Mouse (Mus musculus) right cerebral cortex, adult 2 months (tissue): ENCODE measurements around the gene Cfap43.

Experiments used
- DNase-seq, 2 experiments: peaks; one replicate each; pipeline ENCODE4 v3.0.0; 2021 to 2022; ENCODE audit warnings: low spot score in 2 of 2

Cfap43 gene

GRCm38 (mm10) chr19:47885886-47886285 is 33.2 kb downstream of the Cfap43 start:
- no peak for DNase-seq

GRCm38 (mm10) chr19:47885191-47885743 is 33.8 kb downstream of the Cfap43 start:
- no peak for DNase-seq

- DNase-seq, result no peak
Observed at GRCm38 (mm10) chr19:47884296-47885085, 34.6 kb downstream of the Cfap43 start.

GRCm38 (mm10) chr19:47882882-47883254 is 36.2 kb downstream of the Cfap43 start:
- no peak for DNase-seq

GRCm38 (mm10) chr19:47882151-47882881 is 36.8 kb downstream of the Cfap43 start:
- DNase-seq, result peak; percentile 76 to 83

GRCm38 (mm10) chr19:47881538-47881937 is 37.5 kb downstream of the Cfap43 start:
- no peak for DNase-seq

GRCm38 (mm10) chr19:47876252-47876651 is 42.8 kb downstream of the Cfap43 start:
- no peak for DNase-seq

- no peak for DNase-seq
Observed at GRCm38 (mm10) chr19:47871515-47871914, 47.6 kb downstream of the Cfap43 start.

- DNase-seq, result no peak
Observed at GRCm38 (mm10) chr19:47870102-47870666, 48.9 kb downstream of the Cfap43 start.

GRCm38 (mm10) chr19:47869516-47869915 is 49.6 kb downstream of the Cfap43 start:
- DNase-seq, result no peak

- no peak for DNase-seq
Observed at GRCm38 (mm10) chr19:47868951-47869350, 50.1 kb downstream of the Cfap43 start.

GRCm38 (mm10) chr19:47867628-47868175 is 51.4 kb downstream of the Cfap43 start:
- no peak for DNase-seq

GRCm38 (mm10) chr19:47865353-47865947 is 53.6 kb downstream of the Cfap43 start, which contains the start of gene Gsto2:
Gene Gsto2, plus strand, starts transcription at chr19:47865534.
- DNase-seq, result peak; percentile 91 to 94

GRCm38 (mm10) chr19:47864721-47865120 is 54.4 kb downstream of the Cfap43 start:
- DNase-seq, result no peak

GRCm38 (mm10) chr19:47864051-47864450 is 55.0 kb downstream of the Cfap43 start:
- no peak for DNase-seq

GRCm38 (mm10) chr19:47862581-47862980 is 56.5 kb downstream of the Cfap43 start:
- DNase-seq, result no peak

GRCm38 (mm10) chr19:47859180-47859579 is 59.9 kb downstream of the Cfap43 start:
- DNase-seq, result no peak

GRCm38 (mm10) chr19:47857957-47858942 is 60.8 kb downstream of the Cfap43 start:
- DNase-seq, result no peak

- DNase-seq, result peak; percentile 88 to 92
Observed at GRCm38 (mm10) chr19:47854796-47855783, 64.0 kb downstream of the Cfap43 start, which contains the start of gene Gsto1. Gene Gsto1, plus strand, starts transcription at chr19:47854970.
